Mouse (Mus musculus): ENCODE measurements at regions not wholly inside any gene's neighbourhood (a gene's known extent, or its start where the extent isn't known, plus 50 kb on each side); places are given as distances from the start of the nearest gene placed in this dataset.

- Histone ChIP-seq H3K36me3 (ENCODE audit: control insufficient read depth, insufficient read depth) (no peaks in the 10 kb centered on the region), H3K4me3 (ENCODE audit: low read depth, low read length) (no peak overlapping the region), H3K27ac (ENCODE audit: low read length) (no peak overlapping the region), H3K4me2 (ENCODE audit: low read depth, low read length) (0 out of 2 replicates have a peak overlapping the region, but pooled peaks have one; percentile 25), H3K9ac (ENCODE audit: low read depth, low read length) (no peak overlapping the region), H3K27me3 (ENCODE audit: control insufficient read depth, insufficient read depth, low read depth, low read length) (no peaks in the 10 kb centered on the region), H3K9me3 (replicated peaks; ENCODE audit: control insufficient read depth, low read length) (no peaks in the 10 kb centered on the region), H3K4me1 (ENCODE audit: control insufficient read depth, low read depth, low read length) (no peaks in the 10 kb centered on the region)
- 31% methylated on average over 18 of the region's 18 CpGs for WGBS (ENCODE audit: insufficient replicate concordance)
- ATAC-seq (ENCODE audit: low read depth): no peak
Measured at GRCm38 (mm10) chr12:70713499-70714280, 111.6 kb upstream of the Frmd6 start.

- H3K4me2 ChIP-seq (ENCODE audit: low read depth, low read length): no peak overlapping the region
Measured at GRCm38 (mm10) chr12:70714281-70714679, 111.0 kb upstream of the Frmd6 start.

GRCm38 (mm10) chr12:70715836-70716235 lies 109.5 kb upstream of the Frmd6 start:
- Histone ChIP-seq H3K27me3 (ENCODE audit: control insufficient read depth, insufficient read depth, low read depth, low read length) (no peaks in the 10 kb centered on the region), H3K9ac (ENCODE audit: low read depth, low read length) (no peak overlapping the region), H3K4me3 (ENCODE audit: low read depth, low read length) (no peak overlapping the region), H3K4me1 (ENCODE audit: control insufficient read depth, low read depth, low read length) (no peaks in the 10 kb centered on the region), H3K9me3 (replicated peaks; ENCODE audit: control insufficient read depth, low read length) (no peaks in the 10 kb centered on the region), H3K27ac (ENCODE audit: low read length) (no peak overlapping the region), H3K4me2 (ENCODE audit: low read depth, low read length) (no peak overlapping the region), H3K36me3 (ENCODE audit: control insufficient read depth, insufficient read depth) (no peaks in the 10 kb centered on the region)
- no peak for ATAC-seq (ENCODE audit: low read depth)
- 56% methylated on average over 2 of the region's 2 CpGs for WGBS (ENCODE audit: insufficient replicate concordance)

More at GRCm38 (mm10) chr12:70714281-70714679, 111.0 kb upstream of the Frmd6 start:
- no peaks in the 10 kb centered on the region for H3K9me3 ChIP-seq (replicated peaks; ENCODE audit: control insufficient read depth, low read length)
- H3K4me3 ChIP-seq (ENCODE audit: low read depth, low read length): no peak overlapping the region
- H3K9ac ChIP-seq (ENCODE audit: low read depth, low read length): no peak overlapping the region
- ATAC-seq (ENCODE audit: low read depth): no peak
- 63% methylated on average over 11 of the region's 11 CpGs for WGBS (ENCODE audit: insufficient replicate concordance)
- H3K27ac ChIP-seq (ENCODE audit: low read length): no peak overlapping the region
- no peaks in the 10 kb centered on the region for H3K36me3 ChIP-seq (ENCODE audit: control insufficient read depth, insufficient read depth)
- H3K27me3 ChIP-seq (ENCODE audit: control insufficient read depth, insufficient read depth, low read depth, low read length): no peaks in the 10 kb centered on the region
- H3K4me1 ChIP-seq (ENCODE audit: control insufficient read depth, low read depth, low read length): no peaks in the 10 kb centered on the region

- H3K27ac ChIP-seq (ENCODE audit: low read length): no peak overlapping the region
- H3K27me3 ChIP-seq (ENCODE audit: control insufficient read depth, insufficient read depth, low read depth, low read length): no peaks in the 10 kb centered on the region
- no peak overlapping the region for H3K4me2 ChIP-seq (ENCODE audit: low read depth, low read length)
- no peak for ATAC-seq (ENCODE audit: low read depth)
- H3K4me3 ChIP-seq (ENCODE audit: low read depth, low read length): no peak overlapping the region
- H3K4me1 ChIP-seq (ENCODE audit: control insufficient read depth, low read depth, low read length): no peaks in the 10 kb centered on the region
- H3K36me3 ChIP-seq (ENCODE audit: control insufficient read depth, insufficient read depth): no peaks in the 10 kb centered on the region
- WGBS (ENCODE audit: insufficient replicate concordance): 21% methylated on average over 1 of the region's 1 CpGs
- no peaks in the 10 kb centered on the region for H3K9me3 ChIP-seq (replicated peaks; ENCODE audit: control insufficient read depth, low read length)
- H3K9ac ChIP-seq (ENCODE audit: low read depth, low read length): no peak overlapping the region
Measured at GRCm38 (mm10) chr12:70718602-70719001, 106.7 kb upstream of the Frmd6 start.

- H3K27me3 ChIP-seq (ENCODE audit: control insufficient read depth, insufficient read depth, low read depth, low read length): no peaks in the 10 kb centered on the region
- no peaks in the 10 kb centered on the region for H3K9me3 ChIP-seq (replicated peaks; ENCODE audit: control insufficient read depth, low read length)
- H3K4me2 ChIP-seq (ENCODE audit: low read depth, low read length): no peak overlapping the region
- WGBS (ENCODE audit: insufficient replicate concordance): 53% methylated on average over 4 of the region's 4 CpGs
- H3K9ac ChIP-seq (ENCODE audit: low read depth, low read length): no peak overlapping the region
- H3K4me1 ChIP-seq (ENCODE audit: control insufficient read depth, low read depth, low read length): no peaks in the 10 kb centered on the region
- no peak overlapping the region for H3K27ac ChIP-seq (ENCODE audit: low read length)
- H3K4me3 ChIP-seq (ENCODE audit: low read depth, low read length): no peak overlapping the region
- no peaks in the 10 kb centered on the region for H3K36me3 ChIP-seq (ENCODE audit: control insufficient read depth, insufficient read depth)
- no peak for ATAC-seq (ENCODE audit: low read depth)
Measured at GRCm38 (mm10) chr12:70719255-70719654, 106.1 kb upstream of the Frmd6 start.

GRCm38 (mm10) chr12:70720178-70720894 lies 105.0 kb upstream of the Frmd6 start:
- Histone ChIP-seq H3K4me2 (ENCODE audit: low read depth, low read length) (no peak overlapping the region), H3K36me3 (ENCODE audit: control insufficient read depth, insufficient read depth) (no peaks in the 10 kb centered on the region), H3K4me3 (ENCODE audit: low read depth, low read length) (no peak overlapping the region), H3K9ac (ENCODE audit: low read depth, low read length) (no peak overlapping the region), H3K27me3 (ENCODE audit: control insufficient read depth, insufficient read depth, low read depth, low read length) (no peaks in the 10 kb centered on the region), H3K4me1 (ENCODE audit: control insufficient read depth, low read depth, low read length) (no peaks in the 10 kb centered on the region), H3K27ac (ENCODE audit: low read length) (no peak overlapping the region), H3K9me3 (replicated peaks; ENCODE audit: control insufficient read depth, low read length) (no peaks in the 10 kb centered on the region)
- WGBS (ENCODE audit: insufficient replicate concordance): 52% methylated on average over 12 of the region's 12 CpGs
- no peak for ATAC-seq (ENCODE audit: low read depth)

GRCm38 (mm10) chr12:70725326-70725725 lies 100.0 kb upstream of the Frmd6 start:
- WGBS (ENCODE audit: insufficient replicate concordance): 70% methylated on average over 1 of the region's 1 CpGs
- ATAC-seq (ENCODE audit: low read depth): no peak
- Histone ChIP-seq H3K27me3 (ENCODE audit: control insufficient read depth, insufficient read depth, low read depth, low read length) (no peaks in the 10 kb centered on the region), H3K4me1 (ENCODE audit: control insufficient read depth, low read depth, low read length) (no peaks in the 10 kb centered on the region), H3K9me3 (replicated peaks; ENCODE audit: control insufficient read depth, low read length) (no peaks in the 10 kb centered on the region), H3K27ac (ENCODE audit: low read length) (no peak overlapping the region), H3K36me3 (ENCODE audit: control insufficient read depth, insufficient read depth) (no peaks in the 10 kb centered on the region), H3K4me2 (ENCODE audit: low read depth, low read length) (no peak overlapping the region), H3K9ac (ENCODE audit: low read depth, low read length) (no peak overlapping the region), H3K4me3 (ENCODE audit: low read depth, low read length) (no peak overlapping the region)

GRCm38 (mm10) chr12:70727496-70728259 lies 97.6 kb upstream of the Frmd6 start:
- WGBS (ENCODE audit: insufficient replicate concordance): 65% methylated on average over 10 of the region's 10 CpGs
- H3K4me1 ChIP-seq (ENCODE audit: control insufficient read depth, low read depth, low read length): peaks cover 2% of the 10 kb centered on the region; the same call in 1 of the 2 replicates
- H3K36me3 ChIP-seq (ENCODE audit: control insufficient read depth, insufficient read depth): no peaks in the 10 kb centered on the region
- no peak overlapping the region for H3K4me3 ChIP-seq (ENCODE audit: low read depth, low read length)
- H3K27me3 ChIP-seq (ENCODE audit: control insufficient read depth, insufficient read depth, low read depth, low read length): no peaks in the 10 kb centered on the region
- no peak overlapping the region for H3K9ac ChIP-seq (ENCODE audit: low read depth, low read length)
- no peak overlapping the region for H3K27ac ChIP-seq (ENCODE audit: low read length)
- H3K9me3 ChIP-seq (replicated peaks; ENCODE audit: control insufficient read depth, low read length): no peaks in the 10 kb centered on the region
- no peak for ATAC-seq (ENCODE audit: low read depth)
- H3K4me2 ChIP-seq (ENCODE audit: low read depth, low read length): no peak overlapping the region

Measured in liver, embryonic 16.5 days (tissue).